Mouse (Mus musculus) right cerebral cortex, adult 2 months (tissue): ENCODE results near the gene Kat5.

Experiments
- DNase-seq, 2 experiments: peaks; one replicate each; pipeline ENCODE4 v3.0.0; 2021 to 2022; ENCODE audit warnings: low spot score in 2 of 2

Kat5 gene

DNA sequence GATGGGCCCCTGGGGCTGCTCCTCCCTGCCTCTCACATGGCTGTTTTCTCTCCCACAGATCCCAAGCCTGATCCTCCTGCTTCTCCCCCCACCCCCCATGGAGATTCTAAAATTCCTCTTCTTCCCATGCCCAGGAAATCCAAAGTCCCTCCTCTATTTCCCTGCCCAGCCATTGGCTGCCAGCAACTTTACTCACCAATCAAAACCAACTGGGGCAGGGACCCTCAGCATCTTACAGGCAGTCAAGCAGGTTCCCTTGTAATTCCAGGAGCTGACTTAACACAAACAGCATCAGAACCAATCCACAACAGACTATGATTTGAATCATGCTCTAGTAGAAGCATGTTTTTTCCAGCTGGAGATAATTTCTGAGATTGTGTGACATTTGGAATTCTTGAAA is 19.9 kb upstream of the Kat5 start:
- DNase-seq: no peak

DNA sequence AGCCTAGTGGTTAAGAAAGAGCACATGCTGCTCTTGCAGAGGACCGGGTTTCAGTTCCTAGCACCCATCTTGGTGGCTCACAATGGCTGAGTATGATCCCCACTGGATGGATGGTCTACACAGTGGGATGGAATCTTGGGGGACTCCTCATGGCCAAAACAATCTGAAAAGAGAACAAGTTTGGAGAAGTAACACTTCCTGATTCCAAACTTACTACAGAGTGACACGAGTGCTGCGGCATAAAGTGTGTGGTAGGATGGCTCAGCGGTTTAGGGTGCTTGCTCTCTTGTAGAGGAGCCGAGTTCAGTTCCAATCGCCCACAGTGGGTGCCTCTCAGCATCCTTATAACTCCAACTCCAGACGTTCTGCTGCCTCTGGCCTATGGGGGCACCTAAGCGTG is 15.3 kb upstream of the Kat5 start:
- DNase-seq: no peak

DNA sequence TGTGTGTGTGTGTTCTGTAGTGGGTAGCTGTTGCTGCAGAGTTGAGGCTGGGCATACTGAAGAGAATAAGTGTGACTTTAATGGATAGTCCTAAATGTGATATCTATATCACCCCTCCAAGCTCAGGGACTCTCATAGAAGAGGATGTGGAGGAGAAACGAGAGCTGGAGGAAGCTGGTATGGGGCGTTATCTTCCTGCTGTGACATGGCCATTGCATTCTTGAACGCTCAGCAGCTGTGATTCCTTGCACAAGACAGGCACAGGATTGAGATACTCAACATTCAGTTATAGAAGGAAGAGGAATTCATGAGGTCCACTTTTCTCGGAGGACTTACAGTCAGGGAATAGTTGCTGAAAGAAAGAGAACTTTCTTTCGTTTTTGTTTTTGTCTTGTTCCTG is 11.8 kb upstream of the Kat5 start:
- no peak for DNase-seq

DNA sequence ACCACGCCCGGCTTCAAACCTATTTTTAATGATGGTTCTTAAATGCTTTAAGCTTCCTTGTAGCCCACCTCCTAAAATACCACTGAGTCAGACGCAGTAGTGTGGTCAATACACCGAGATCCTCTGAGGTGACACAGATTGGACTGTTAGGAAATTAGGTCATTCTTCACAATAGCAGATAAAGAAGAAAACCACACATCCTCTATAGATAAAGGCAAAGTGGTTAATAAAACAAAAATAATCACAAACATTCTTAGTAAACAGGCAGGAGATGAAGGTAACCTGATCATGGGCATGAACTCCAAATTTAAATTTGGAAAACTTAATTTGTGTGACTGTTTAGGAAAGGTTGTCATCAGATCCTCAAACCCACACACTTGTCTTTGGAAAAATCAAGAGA is 10.0 kb upstream of the Kat5 start:
- no peak for DNase-seq

DNA sequence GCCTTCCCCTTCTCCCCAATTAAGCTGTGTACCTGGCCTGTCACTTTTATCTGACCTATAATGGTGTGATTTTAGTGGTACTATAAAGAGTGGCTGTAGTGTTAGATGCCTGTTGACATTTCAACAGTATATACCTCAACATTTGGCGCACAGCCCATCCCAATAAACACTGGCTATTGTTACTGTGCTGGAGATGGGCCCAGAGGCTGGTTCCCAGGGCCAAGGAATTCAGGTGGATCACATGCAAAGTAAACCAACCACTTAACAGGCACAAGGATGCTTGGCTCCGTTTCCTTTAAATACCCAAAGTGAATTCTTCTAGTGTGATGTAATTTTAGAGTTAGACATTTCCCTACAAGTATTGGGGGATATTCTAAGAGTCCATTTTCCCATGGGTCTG is 4.9 kb upstream of the Kat5 start:
- DNase-seq: no peak

DNA sequence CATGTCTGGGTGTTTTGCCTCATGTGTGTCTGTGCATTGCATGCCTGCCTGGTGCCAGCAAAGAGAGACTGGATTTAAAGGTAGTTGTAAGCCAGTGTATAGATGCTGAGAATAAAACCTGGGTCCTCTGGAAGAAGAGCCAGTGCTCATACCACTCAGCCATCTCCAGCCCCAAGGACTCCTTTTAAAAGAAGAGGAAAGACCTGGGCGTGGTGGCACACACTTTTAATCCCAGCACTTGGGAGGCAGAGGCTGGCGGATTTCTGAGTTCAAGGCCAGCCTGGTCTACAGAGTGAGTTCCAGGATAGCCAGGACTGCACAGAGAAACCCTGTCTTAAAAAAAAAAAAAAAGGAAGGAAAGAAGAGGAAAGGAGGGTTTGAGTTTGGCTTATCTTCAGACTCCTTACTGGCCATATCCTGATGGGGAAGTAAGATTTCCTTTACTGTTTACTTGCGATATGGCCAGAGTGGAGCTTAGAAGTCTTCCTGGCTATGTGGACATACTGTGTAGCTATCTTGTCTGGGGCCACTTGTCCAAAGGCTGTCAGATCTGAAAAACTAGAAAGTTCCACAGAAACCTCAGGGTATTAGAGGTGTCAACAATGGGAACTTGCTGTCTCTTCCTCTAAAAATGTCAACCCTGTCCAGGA is 2.9 kb upstream of the Kat5 start:
- no peak for DNase-seq

DNA sequence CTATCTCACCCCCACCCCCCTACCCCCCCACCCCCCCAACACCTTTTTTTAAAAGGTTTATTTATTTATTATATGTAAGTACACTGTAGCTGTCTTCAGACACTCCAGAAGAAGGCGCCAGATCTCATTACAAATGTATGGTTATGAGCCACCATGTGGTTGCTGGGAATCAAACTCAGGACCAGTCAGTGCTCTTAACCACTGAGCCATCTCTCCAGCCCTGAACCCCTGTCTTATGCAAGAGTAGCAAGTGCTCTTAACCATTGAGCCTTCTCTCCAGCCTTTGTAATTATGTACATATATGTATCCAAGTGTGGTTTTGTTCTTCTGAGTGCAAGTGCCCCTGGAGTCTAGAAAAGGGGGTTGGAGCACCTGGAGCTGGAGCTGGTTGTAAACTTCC is 1.9 kb upstream of the Kat5 start:
- no peak for DNase-seq

DNA sequence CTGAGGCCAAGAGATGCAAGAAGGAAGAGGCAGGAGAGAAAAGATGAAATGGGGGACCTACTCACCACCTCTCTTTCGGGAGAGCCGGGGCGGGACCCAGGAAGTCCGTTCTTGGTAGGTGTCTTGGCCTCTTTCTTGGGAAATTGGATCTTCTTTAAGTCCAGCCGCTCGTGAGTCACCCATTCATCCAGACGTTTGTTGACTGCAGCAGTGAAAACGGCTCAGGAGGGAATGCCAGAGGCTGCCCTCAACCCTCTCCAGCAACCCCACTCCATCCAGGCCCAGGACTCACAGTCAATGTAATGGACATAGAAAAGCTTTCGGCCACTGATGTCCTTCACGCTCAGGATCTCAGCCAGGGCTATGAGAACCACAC is 878 bp downstream of the Kat5 start:
- DNase-seq: peak in 1 of 2 experiments; percentile 27

DNA sequence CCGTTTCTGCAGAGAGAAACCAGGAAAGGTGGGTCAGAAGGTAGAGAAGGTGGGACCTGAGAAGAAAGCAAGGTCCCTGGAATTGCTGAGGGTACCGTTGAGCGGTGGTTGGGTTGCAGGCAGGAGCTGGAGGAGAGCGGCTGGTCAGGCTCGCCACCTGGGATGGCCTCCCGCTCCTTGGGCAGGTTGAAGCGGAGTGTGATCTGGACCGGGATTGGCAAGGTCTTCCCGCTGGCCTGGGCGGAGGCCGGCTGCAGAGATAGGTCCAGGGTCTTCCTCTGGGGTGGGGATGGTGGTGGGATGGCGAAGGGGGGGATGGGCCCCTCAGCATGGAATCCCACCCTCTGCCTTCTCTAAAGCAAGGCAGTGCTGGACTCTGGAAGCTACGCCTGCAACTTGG is 1.3 kb downstream of the Kat5 start:
- DNase-seq: no peak

DNA sequence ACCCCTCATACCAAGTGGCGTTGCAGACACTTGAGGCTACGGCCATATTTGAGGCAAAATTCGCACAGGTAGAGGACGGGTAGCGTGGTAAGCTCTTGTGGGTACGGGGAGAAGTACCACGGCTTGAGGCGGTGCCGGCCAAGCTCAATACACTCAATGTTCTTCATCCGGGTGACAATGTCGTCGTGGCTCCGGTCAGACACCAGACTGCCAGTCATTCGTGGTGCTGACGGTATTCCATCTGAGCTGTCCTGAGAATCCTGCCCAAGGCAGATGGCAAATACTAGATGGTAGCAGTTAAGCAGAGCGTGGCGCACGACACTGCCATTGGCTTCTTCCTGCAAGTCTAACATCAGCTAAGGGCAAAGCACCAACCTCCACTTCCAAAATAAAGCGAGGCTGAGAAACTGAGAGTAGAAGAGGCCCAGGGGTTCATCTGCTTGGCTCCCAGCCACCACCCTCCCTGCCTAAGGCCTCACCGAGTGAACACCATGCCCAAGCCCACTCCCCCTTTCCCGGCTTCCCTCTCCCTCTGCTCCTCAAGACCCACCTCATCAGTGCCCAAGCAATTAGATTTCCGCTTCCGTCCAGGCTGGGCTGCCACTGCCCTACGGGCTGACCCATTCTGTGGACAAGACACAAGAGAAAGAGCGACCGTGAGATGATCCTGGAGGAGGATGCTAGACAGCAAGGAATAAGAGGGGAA is 2.2 kb downstream of the Kat5 start:
- no peak for DNase-seq

DNA sequence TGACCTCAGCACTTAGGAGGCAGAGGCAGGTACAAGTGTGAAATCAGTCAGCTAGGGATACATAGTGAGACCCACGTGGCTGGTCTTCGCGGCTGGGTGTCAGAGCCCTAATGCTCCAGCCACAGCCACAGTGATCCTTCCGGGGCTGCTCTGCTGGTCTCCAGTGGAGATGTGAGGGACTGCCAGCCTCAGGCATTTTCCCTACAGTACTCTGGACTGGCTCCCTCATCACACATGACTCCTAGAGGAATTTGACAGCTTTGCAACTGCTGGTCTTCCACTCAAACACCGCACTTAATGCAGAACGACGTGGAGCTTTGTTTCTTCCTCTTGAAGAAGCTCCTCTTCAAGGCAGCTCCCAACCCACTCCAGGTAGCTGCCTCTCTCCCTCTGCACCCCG is 3.8 kb downstream of the Kat5 start:
- no peak for DNase-seq

DNA sequence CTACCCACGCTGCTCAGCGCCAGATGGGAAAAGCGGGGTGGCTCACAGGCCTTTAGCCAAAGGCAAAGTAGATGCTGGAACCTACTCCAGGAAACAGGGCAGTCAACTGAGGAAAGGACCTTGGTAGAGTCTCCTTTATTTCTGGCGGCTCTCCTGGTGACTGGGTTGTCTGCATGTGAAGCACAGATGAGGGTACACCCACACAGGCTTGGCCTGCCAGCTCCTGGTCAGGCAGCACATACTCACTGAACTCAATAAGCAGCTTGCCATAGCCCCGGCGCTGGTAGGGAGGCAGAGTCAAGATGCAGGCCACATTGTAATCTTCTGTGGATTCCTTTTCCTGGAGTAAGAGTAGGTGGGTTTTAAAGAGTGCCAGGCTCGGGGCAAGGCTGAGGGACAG is 4.9 kb downstream of the Kat5 start:
- DNase-seq: peak in 1 of 2 experiments; percentile 49

DNA sequence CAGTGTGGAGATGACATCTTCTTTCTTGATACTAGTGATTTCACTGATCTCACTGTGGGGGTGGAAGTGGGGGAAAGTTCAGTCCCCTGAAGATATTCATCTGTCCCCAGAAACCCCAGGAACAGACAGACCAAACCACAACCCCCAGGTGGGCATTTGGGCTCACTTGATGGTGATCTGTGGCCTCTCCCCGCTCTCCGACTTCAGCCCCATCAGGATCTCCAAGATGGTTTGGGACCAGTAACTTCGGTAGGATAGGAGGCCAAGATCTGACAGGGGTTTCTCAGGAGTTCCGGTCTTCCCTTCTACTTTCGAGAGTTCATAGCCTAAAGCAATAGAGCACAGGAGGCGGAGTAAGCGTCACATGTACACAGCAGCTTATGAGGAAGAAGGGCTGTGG is 6.4 kb downstream of the Kat5 start:
- no peak for DNase-seq

DNA sequence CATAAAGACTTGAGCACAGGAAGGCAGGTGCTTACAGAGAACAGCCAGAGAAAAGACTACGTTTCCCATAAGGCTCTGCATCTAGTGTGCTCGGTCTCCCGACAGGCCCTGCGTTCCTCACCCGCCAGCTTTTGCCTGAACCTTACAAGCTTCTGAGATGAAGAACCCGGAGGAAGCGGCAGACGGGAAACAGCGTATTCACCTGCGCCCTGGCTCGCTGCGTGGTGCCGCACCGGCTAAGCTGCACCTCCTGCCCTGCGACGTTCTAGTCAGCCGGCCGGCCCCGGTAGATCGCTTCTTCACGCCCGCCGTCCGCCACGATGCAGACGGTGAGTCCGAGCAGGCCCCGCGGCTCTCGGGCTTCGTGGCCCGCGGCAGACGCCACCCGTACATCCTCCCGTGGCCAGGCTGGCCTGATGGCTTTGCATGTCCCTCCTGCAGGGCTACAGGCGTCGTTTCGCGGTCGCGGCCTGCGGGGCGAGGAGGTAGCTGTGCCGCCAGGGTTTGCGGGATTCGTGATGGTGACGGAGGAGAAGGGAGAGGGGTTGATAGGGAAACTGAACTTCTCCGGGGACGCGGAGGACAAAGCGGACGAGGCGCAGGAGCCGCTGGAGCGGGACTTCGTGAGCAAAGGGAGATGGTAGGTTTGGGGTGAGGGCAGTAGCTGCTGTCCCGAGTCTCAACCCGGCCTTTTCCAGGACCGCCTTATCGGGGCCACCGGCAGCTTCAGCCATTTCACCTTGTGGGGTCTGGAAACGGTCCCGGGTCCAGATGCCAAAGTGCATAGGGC is 8.1 kb downstream of the Kat5 start, which contains the start of gene Rnaseh2c:
Gene Rnaseh2c, plus strand, starts transcription at position 122 of the 790 bp plus-strand sequence.
- DNase-seq: peak; percentile 80 to 83

DNA sequence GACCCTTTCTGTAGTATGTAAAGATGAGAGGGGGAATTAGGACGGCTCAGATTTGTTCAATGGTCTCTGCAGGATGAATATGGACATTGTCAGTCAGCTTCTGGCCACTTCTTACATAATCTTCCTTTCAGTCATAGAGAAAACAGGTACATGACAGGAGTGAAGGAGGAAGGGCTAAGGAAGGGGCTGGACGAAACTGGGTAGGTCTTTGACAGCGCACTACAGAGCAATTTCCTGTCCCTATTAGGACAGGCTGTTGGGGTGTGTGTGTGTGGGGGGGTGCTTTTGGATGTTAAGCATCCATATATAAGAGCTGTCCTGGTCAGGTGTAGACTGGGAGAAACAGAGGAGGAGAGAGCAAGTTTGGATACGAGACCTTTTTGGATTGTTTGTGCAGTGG is 10.8 kb downstream of the Kat5 start:
- DNase-seq: no peak

DNA sequence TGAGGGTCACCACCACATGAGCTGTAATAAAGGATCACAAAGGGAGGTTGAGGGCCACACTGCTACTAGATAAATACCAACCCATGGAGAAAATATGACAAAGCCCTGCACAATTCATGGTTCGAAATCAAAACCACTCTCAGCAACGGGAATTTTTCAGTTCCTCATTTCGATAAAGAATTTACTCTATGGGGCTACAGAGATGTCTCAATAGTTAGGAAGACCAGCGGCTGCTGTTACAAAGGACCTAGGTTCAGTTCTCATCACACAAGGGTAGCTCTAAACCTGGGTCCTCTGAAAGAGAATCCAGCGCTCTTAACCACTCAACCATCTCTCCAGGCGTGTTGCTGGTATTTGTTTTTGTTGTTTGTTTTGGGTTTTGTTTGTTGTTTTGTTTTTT is 18.1 kb downstream of the Kat5 start:
- no peak for DNase-seq

DNA sequence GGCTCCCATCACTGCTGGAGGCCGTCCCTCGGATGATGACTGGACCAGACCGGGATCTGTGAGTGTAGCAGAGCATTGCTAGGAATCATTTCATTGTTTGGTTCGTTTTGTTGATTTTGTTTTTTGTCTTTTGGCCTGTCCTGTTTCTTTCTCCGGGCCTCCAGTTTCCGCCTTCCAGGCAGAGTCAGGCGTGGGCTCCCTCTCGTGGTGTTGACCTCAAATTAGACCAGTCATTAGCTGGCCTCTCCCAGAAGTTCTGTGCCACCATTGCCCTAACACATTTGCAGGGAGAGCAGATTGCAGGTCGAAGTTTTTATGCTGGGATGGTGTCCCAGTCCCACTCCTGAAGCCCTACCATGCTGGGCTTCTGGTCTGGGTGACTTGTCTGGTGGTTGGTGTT is 20.9 kb downstream of the Kat5 start:
- DNase-seq: no peak

DNA sequence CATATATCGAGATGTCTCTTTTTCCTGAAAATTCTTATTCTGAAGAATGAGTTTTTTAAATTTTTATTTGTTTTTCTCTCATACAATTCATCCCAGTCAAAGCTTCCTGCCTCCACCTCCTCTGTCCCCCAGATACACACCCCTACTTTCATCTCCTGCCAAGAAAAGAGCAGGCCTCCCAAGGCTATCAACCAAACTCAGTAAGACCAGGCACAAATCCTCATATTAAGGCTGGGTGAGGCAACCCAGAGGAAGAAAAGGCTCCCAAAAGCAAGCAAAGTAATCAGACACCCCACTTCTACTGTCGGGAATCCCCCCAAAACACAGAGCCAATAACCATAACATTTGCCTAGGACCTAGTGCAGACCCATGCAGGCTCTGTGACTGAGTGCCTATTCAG is 28.0 kb downstream of the Kat5 start:
- DNase-seq: no peak

DNA sequence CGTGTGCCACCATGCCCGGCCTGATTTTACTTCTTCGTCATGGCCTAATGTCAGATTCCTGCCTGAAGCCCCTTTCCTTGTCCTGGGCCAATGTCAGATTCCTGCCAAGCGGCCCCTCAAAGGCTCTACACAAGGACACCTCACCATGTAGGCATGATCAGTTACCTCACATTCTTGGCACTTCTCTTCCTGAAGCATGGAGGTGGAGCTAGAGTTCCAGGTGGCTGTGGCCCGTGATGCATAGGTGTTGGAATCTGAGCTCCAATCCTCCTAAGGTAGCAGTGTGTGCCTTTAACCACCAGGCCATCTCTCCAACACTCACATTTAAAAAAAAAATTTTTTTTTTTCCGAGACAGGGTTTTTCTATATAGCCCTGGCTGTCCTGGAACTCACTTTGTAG is 29.3 kb downstream of the Kat5 start:
- no peak for DNase-seq

DNA sequence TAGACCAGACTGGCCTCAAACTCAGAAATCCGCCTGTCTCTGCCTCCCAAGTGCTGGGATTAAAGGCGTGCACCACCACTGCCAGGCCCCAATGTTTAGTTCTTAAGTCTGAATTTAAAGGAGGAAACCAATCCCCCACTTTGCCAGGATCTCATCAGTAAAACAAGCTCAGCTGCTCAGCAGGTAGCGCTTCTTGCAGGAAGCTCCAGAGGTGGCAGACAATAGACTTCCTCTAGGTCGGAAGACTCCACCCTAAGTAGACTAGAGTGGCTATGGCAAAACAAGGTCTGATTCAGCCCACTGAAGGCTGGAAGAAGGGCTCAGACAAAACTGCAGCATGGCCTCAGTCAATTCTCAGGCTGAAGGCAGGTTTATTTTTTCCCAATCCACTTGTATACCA is 30.1 kb downstream of the Kat5 start:
- DNase-seq: no peak

DNA sequence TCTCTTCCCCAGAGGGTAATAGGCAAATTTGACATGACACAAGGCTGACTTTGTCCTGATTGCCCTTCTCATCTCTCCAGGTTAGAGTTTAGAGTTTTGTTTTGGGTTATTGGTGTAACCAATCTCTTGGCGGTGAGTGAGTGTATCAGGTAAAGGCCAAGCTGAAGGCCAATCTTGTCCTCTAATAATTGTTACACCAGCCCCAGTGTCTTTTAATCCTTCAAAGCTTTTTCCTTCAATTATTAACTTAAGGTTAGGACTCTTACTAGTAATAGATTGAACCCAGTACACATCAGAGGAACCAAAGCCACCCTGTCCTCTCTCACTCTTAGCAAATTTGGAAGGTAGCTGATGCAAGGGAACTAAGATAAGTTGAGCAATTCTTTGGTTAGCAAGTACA is 34.7 kb downstream of the Kat5 start:
- no peak for DNase-seq

DNA sequence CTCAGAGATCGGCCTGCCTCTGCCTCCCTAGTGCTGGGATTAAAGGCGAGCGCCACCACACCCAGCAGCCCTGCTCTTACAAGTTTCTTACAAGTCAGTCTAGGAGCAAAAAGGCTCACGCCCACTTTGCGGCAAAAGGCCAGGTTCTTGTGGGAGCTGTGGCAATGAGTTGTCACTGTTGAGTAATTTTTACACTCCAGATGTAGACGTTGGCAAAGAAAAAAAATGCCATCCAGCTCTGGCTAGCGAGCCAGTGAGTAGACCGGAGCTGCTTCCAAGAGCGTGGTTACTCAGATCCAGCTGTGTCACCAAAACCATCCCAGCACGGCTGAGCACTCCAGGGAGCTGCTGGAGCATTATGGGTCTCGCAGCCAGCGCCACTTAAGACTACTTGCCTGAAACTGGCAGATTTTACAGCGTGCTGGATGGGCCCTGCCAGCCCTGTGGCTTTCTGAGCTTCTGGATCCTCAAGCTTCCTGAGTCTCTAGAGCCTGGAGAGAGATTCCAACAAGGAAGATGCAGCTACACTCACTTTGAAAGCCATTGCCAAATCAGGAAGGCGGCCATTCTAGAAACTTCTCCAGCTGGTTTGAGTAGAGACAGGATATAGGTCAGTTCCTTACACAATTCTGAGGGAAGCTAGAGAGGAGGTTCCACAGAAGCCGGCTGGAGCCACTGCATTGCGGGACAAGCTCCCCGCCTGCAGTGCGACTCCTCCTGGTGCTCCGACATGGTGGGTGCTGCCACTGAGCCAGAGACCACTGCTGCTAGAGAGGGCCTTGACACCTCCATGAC is 37.5 kb downstream of the Kat5 start:
- DNase-seq: peak; percentile 72 to 84
